Mouse (Mus musculus) small intestine, adult 2 months (tissue): Measurements from ENCODE around the gene Etfb. TPM values are rescaled to one million over a fixed set of nuclear protein-coding genes. Genes with fewer than 3 reads are reported as not detected.

Source experiments
- H3K27ac ChIP-seq: fragments of 200-500 bp; 2 replicates; pipeline ENCODE4 v1.5.1; 2012; ENCODE audit warnings: low read depth, low read length, control low read depth, inconsistent platforms; ENCODE audit not compliant: insufficient read depth
- H3K27me3 ChIP-seq: fragments of 200-500 bp; 2 replicates; pipeline ENCODE4 v1.6.1; 2012; ENCODE audit warnings: mild to moderate bottlenecking, moderate library complexity, low read length, inconsistent platforms; ENCODE audit not compliant: control insufficient read depth, insufficient read depth
- H3K36me3 ChIP-seq: fragments of 200-500 bp; 2 replicates; pipeline ENCODE4 v1.6.1; 2012; ENCODE audit warnings: mild to moderate bottlenecking, low read length, control low read depth, inconsistent platforms; ENCODE audit not compliant: control insufficient read depth, insufficient read depth
- H3K4me1 ChIP-seq: fragments of 200-500 bp; 2 replicates; pipeline ENCODE4 v1.6.1; 2012; ENCODE audit warnings: low read length, inconsistent platforms, mixed read lengths; ENCODE audit not compliant: control insufficient read depth, insufficient read depth, insufficient read length
- H3K4me3 ChIP-seq: fragments of 200-500 bp; 2 replicates; pipeline ENCODE4 v1.5.1; 2012; ENCODE audit warnings: low read depth, mild to moderate bottlenecking, control low read depth, inconsistent platforms, low read length, moderate library complexity
- CTCF ChIP-seq: fragments of 200-500 bp; IDR thresholded peaks from 2 replicates; pipeline ENCODE4 v1.5.1; 2012; ENCODE audit warnings: low read depth, mild to moderate bottlenecking, control low read depth, inconsistent platforms, low read length, moderate library complexity, mixed read lengths; ENCODE audit not compliant: insufficient replicate concordance, insufficient read length; ENCODE audit errors: extremely low read depth
- POLR2A ChIP-seq: fragments of 200-500 bp; IDR thresholded peaks from 2 replicates; pipeline ENCODE4 v1.6.1; 2012; ENCODE audit warnings: low read depth, mild to moderate bottlenecking, control low read depth, inconsistent platforms, low read length, moderate library complexity
- WGBS: fragments of 180-500 bp; shearing (Covaris S2); methylation state at CpG from one replicate; pipeline ENCODE4 v1.1.7; 2018; 5-methylcytosine and 5-hydroxymethylcytosine counted together
- polyA plus RNA-seq: library from polyadenylated mRNA; depleted of rRNA; stranded (reverse); fragments of >200 nt; gene quantifications from 2 replicates; pipeline ENCODE4 v1.2.3, GENCODE M21; 2012

Etfb gene
- polyA plus RNA-seq, 1 experiment: 66.8 TPM

DNA sequence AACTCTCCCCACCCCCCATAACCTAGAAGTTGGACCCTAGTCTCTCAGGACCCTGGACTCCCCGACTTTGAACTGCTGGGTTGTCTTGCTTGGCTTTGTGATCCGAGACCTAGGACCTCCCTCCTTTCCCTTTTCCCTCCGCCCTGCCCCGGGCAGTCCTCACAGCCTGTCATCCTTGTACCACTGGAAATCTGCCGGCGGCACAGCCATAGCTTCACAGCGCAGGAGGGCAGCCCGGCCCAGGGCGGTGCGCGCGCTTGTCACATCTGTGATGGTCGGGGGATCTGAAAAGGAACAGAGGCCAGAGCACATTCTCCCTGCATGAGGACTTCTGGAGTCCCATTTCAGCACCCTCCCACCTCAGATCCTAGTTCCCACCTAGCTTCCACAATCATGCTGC, 32.5 kb downstream of the Etfb start:
- Histone ChIP-seq H3K27ac (no peak overlapping the region), H3K36me3 (no peaks in the 10 kb centered on the region), H3K27me3 (peaks cover 18% of the 10 kb centered on the region), H3K4me1 (no peaks in the 10 kb centered on the region), H3K4me3 (no peak overlapping the region)
- WGBS: 13% methylated on average over 13 of the region's 13 CpGs
- TF ChIP-seq POLR2A: no peak
- TF ChIP-seq CTCF: no peak

DNA sequence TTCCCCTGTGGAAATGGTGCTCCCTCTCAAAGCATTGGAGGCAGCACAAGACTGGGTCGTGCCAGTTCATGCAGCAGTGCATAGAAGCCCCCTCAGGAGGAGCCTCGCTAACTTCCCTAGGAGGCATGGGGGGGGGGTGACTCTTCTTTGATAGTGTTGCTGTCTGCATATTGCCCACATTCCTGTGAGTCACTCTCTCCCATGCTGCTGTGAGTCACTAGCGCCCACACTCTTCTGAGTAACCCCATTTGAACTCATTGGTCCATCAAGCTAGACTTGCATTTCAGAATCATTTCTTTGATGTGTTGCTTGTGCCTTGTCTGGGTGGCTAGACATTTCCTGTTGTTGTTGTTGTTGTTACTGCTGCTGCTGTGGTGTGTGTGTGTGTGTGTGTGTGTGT, 37.3 kb downstream of the Etfb start:
- Histone ChIP-seq H3K27me3 (peaks cover 10% of the 10 kb centered on the region; the same call in 1 of the 2 replicates), H3K4me1 (no peaks in the 10 kb centered on the region), H3K4me3 (no peak overlapping the region), H3K36me3 (no peaks in the 10 kb centered on the region), H3K27ac (no peak overlapping the region)
- TF ChIP-seq POLR2A (no peak), CTCF (no peak)
- WGBS: 52% methylated on average over 3 of the region's 3 CpGs

DNA sequence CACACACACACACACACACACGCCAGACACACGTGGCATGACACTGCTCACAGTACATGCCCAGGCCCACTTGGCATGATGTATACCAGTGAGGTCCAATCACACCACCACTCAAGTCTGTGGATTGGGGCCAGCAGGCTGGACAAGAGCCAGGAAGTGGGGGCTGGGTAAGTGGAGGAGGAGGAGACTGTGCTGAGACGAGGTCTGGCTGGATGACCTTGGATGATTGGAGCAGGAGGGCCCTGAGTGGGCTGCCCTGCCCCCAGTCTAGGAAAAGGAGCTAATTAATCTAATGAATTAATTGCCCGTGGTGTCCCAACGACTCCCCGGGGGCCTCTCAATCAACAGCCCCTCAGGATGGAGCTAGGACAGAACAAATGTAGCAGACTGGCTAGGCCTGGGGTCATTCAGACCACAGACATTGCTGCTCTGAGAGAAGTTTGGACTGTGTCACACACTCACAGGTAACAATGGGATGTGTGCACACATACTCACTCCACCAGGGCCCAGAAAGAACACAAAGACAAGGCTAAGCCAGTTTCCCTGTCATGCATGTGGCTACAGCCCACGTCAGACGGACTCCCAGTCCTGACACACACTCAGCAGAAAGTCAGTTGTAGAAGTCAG, 38.3 kb downstream of the Etfb start:
- no peaks in the 10 kb centered on the region for H3K36me3 ChIP-seq
- H3K27ac ChIP-seq: no peak overlapping the region
- no peak overlapping the region for H3K4me3 ChIP-seq
- H3K4me1 ChIP-seq: no peaks in the 10 kb centered on the region
- WGBS: 63% methylated on average over 8 of the region's 8 CpGs
- TF ChIP-seq CTCF (no peak), POLR2A (no peak)
- H3K27me3 ChIP-seq: 0 out of 2 replicates have a peak, but pooled peaks cover under 1% of the 10 kb centered on the region

DNA sequence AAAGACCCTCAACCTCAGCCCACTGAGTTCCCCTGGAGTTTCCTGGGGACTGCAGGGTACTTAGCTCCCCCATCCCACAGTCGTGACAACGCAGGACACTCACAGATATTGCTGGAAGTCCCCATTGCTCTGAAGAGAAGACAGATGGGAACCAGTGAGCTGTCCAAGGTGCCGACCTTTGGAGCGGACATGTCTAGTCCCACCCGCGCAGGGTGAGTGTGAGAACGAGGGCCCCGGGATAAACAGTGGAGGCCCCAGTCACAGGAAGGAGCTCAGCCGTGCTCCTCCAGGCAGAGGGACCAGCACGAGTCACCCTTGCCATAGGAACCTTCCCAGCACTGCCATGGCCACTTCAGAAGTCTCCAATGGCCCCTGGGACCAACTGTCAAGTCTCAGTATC, 39.4 kb downstream of the Etfb start:
- no peak for TF ChIP-seq POLR2A
- TF ChIP-seq CTCF: no peak
- H3K4me1 ChIP-seq: no peaks in the 10 kb centered on the region
- WGBS: 4% methylated on average over 10 of the region's 10 CpGs

DNA sequence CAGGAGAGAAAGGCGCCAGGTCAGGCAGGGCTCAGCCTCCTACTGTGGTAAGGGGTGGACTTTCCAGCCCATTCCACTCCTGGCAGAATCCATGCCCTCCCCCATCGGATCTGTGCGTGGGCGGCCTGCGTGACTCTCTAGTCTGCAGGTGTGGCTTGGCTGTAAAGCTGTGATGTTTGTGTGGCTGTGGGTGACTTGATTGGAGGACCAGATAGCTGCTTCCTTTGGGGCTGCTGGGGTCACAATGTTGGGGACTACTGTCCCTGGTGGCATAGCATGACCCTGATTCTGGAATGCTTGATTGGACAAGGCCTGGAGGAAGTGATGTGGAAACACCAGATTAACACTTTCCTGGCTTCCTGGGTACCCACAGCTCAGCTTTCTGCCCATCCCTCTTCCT, 44.8 kb downstream of the Etfb start:
- H3K27ac ChIP-seq: no peak overlapping the region
- peaks cover 9% of the 10 kb centered on the region for H3K27me3 ChIP-seq
- H3K36me3 ChIP-seq: no peaks in the 10 kb centered on the region
- TF ChIP-seq CTCF: no peak
- TF ChIP-seq POLR2A: no peak
- no peak overlapping the region for H3K4me3 ChIP-seq
- WGBS: 28% methylated on average over 5 of the region's 5 CpGs
- no peaks in the 10 kb centered on the region for H3K4me1 ChIP-seq

More for the DNA sequence above, 39.4 kb downstream of the Etfb start:
- Histone ChIP-seq H3K4me3 (no peak overlapping the region), H3K27me3 (no peaks in the 10 kb centered on the region), H3K36me3 (no peaks in the 10 kb centered on the region), H3K27ac (no peak overlapping the region)

DNA sequence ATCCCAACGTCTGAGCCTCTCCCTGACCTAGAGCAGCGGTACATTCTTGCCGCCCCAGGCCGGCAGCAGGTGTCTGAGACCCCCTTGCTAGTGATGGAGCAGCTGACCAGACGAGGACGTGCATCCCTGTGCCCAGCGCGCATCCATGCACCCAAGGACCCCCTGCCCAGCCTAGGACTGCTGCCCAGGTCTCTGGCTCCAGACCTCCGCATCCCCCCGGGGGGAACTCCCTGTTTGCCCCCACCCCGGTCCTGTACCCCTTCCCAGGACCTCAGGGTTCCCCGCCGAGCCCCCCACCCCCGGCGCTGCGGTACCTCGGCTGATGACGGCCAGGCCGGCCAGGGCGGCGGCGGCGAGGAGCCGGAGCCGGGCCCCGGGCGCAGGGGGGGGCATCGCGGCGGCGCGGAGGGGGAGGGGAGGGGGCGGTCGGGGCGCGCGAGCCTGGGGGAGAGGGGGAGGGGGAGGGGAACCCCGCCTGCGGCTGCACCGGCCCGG, 45.8 kb downstream of the Etfb start, which contains the start of gene Iglon5:
TSS of gene Iglon5 (minus strand) at position 445 of the 495 bp plus-strand sequence.
- 3% methylated on average over 26 of the region's 41 CpGs for WGBS
- Histone ChIP-seq H3K36me3 (no peaks in the 10 kb centered on the region), H3K4me1 (no peaks in the 10 kb centered on the region), H3K27me3 (peaks cover 9% of the 10 kb centered on the region), H3K27ac (no peak within 1 kb of the TSS), H3K4me3 (peak within 1 kb of the TSS; percentile 4; the same call in 1 of the 2 replicates)
- TF ChIP-seq CTCF: no peak
- TF ChIP-seq POLR2A: no peak

DNA sequence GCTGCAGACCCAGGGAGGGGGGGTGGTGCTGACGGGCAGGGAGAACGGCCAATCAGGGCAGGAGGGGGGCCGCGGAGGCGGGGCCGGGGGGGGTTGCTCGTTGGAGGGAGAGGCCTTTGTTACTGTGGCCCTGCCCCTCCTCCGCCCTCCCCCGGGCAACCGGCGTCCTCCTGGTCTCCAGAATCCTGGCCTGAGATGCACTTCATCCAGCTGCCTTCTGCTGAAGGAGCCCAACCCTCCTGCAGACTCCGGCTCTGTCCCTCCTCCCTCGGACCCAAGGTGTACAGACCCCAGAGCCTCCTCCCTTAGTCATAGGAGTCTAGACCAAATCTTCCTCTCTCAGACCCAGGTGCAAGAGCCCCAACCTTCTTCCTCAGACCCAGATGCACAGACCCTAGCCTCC, 46.3 kb downstream of the Etfb start:
- Histone ChIP-seq H3K36me3 (no peaks in the 10 kb centered on the region), H3K27me3 (peaks cover 9% of the 10 kb centered on the region), H3K27ac (no peak overlapping the region), H3K4me1 (no peaks in the 10 kb centered on the region), H3K4me3 (no peak overlapping the region)
- 2% methylated on average over 12 of the region's 13 CpGs for WGBS
- TF ChIP-seq CTCF: no peak
- TF ChIP-seq POLR2A: no peak
